Comparison of ENCODE assay signal across 18 mouse cellular contexts in the genomic region with DNA sequence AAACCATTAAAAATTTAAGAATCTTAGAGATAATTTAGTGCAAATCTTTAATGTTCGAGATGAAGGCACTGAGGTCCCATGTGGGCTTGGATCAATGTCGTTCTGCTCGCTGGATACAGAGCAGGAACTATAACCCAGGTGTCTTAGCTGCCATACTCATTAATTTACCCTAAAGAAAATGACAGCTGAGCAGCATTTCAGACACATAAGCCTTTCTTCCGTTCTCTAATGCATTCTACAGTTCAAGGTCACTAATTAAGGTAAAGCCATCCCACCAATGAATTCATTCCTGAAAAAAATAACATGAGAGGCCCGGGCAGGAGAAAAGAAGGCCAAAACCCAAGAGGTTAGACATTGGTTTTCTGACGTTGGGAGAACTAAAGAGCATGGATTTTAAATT.
DNase-seq lines count a peak whose midpoint lies in the region; ATAC-seq lines count a peak whose summit lies in the region.
"Had no signal": no experiment of that assay in that cellular context is flagged by ENCODE, and none has a peak within 500 bp of the region (broad histone marks: within the 10 kb centered on the region; RNA-seq: fewer than 3 reads in every experiment).

No protein-coding gene starts in this region.

- H3K27me3 ChIP-seq in hindbrain, embryonic 12.5 days = no peaks in the 10 kb centered on the region
- no peaks in the 10 kb centered on the region for H3K27me3 ChIP-seq in hindbrain, embryonic 10.5 days (ENCODE audit: insufficient read depth, poor library complexity, severe bottlenecking)
- H3K27me3 ChIP-seq in midbrain, embryonic 13.5 days = no peaks in the 10 kb centered on the region
- no peaks in the 10 kb centered on the region for H3K27me3 ChIP-seq in midbrain, embryonic 16.5 days (ENCODE audit: control insufficient read depth, insufficient read depth, low read depth, low read length)
- H3K27me3 ChIP-seq: embryonic facial prominence, embryonic 13.5 days; forebrain, embryonic 15.5 days; intestine, embryonic 15.5 days had no signal

- peak; percentile 14 for DNase-seq in embryo, embryonic 11 days
- DNase-seq in embryo, embryonic 10.5 days (ENCODE audit: low spot score) = no peak
- DNase-seq in hindbrain, embryonic 10.5 days (ENCODE audit: low spot score) = no peak
- no peak for DNase-seq in B cell, adult 2 months
- DNase-seq: adrenal gland, postnatal 10 days; cerebellum, adult 18-20 months; cerebellum, adult 9-11 months; heart, adult 18-20 months; heart, postnatal 10 days; heart, postnatal 4 days had no signal

- H3K4me2 ChIP-seq in hindbrain, embryonic 12.5 days (replicated peaks) = no peak overlapping the region
- no peak overlapping the region for H3K4me2 ChIP-seq in midbrain, embryonic 13.5 days (replicated peaks)
- no peak overlapping the region for H3K4me2 ChIP-seq in midbrain, embryonic 16.5 days (ENCODE audit: low read length)
- H3K4me2 ChIP-seq: embryonic facial prominence, embryonic 13.5 days; forebrain, embryonic 15.5 days; intestine, embryonic 15.5 days had no signal

- H3K27ac ChIP-seq in hindbrain, embryonic 12.5 days = no peak overlapping the region
- no peak overlapping the region for H3K27ac ChIP-seq in hindbrain, embryonic 10.5 days
- H3K27ac ChIP-seq in midbrain, embryonic 13.5 days = no peak overlapping the region
- H3K27ac ChIP-seq in midbrain, embryonic 16.5 days (ENCODE audit: low read length) = no peak overlapping the region
- H3K27ac ChIP-seq: embryonic facial prominence, embryonic 13.5 days; forebrain, embryonic 15.5 days; heart, embryonic 10.5 days; intestine, embryonic 15.5 days had no signal

- ATAC-seq in hindbrain, embryonic 12.5 days (ENCODE audit: low FRiP score) = peak; percentile 84
- peak; percentile 83 for ATAC-seq in midbrain, embryonic 13.5 days
- no peak for ATAC-seq in midbrain, embryonic 16.5 days
- no peak for ATAC-seq in cerebellum, adult (ENCODE audit: insufficient number of reproducible peaks, low FRiP score, low TSS enrichment)
- ATAC-seq: forebrain, embryonic 15.5 days; intestine, embryonic 15.5 days had no signal

- H3K4me1 ChIP-seq in hindbrain, embryonic 12.5 days = no peaks in the 10 kb centered on the region
- no peaks in the 10 kb centered on the region for H3K4me1 ChIP-seq in hindbrain, embryonic 10.5 days (replicated peaks)
- no peaks in the 10 kb centered on the region for H3K4me1 ChIP-seq in midbrain, embryonic 13.5 days (replicated peaks)
- H3K4me1 ChIP-seq in midbrain, embryonic 16.5 days (ENCODE audit: control insufficient read depth, insufficient read depth, low read length) = no peaks in the 10 kb centered on the region
- H3K4me1 ChIP-seq: embryonic facial prominence, embryonic 13.5 days; forebrain, embryonic 15.5 days; heart, embryonic 10.5 days; intestine, embryonic 15.5 days had no signal

- H3K9me3 ChIP-seq in hindbrain, embryonic 12.5 days (replicated peaks) = no peaks in the 10 kb centered on the region
- no peaks in the 10 kb centered on the region for H3K9me3 ChIP-seq in hindbrain, embryonic 10.5 days
- H3K9me3 ChIP-seq in midbrain, embryonic 13.5 days = no peaks in the 10 kb centered on the region
- no peaks in the 10 kb centered on the region for H3K9me3 ChIP-seq in midbrain, embryonic 16.5 days (replicated peaks; ENCODE audit: control insufficient read depth, low read length, poor library complexity, severe bottlenecking)
- H3K9me3 ChIP-seq: embryonic facial prominence, embryonic 13.5 days; forebrain, embryonic 15.5 days; heart, embryonic 10.5 days; intestine, embryonic 15.5 days had no signal

- no peaks in the 10 kb centered on the region for H3K36me3 ChIP-seq in hindbrain, embryonic 12.5 days
- H3K36me3 ChIP-seq in hindbrain, embryonic 10.5 days = no peaks in the 10 kb centered on the region
- H3K36me3 ChIP-seq in midbrain, embryonic 13.5 days = no peaks in the 10 kb centered on the region
- no peaks in the 10 kb centered on the region for H3K36me3 ChIP-seq in midbrain, embryonic 16.5 days (ENCODE audit: control insufficient read depth, insufficient read depth, low read length)
- H3K36me3 ChIP-seq: embryonic facial prominence, embryonic 13.5 days; forebrain, embryonic 15.5 days; heart, embryonic 10.5 days; intestine, embryonic 15.5 days had no signal

- no peak overlapping the region for H3K4me3 ChIP-seq in hindbrain, embryonic 12.5 days
- no peak overlapping the region for H3K4me3 ChIP-seq in hindbrain, embryonic 10.5 days
- no peak overlapping the region for H3K4me3 ChIP-seq in midbrain, embryonic 13.5 days (replicated peaks)
- H3K4me3 ChIP-seq in midbrain, embryonic 16.5 days (ENCODE audit: low read depth, low read length) = no peak overlapping the region
- H3K4me3 ChIP-seq: embryonic facial prominence, embryonic 13.5 days; forebrain, embryonic 15.5 days; heart, embryonic 10.5 days; intestine, embryonic 15.5 days had no signal

- H3K9ac ChIP-seq in hindbrain, embryonic 12.5 days = no peak overlapping the region
- no peak overlapping the region for H3K9ac ChIP-seq in midbrain, embryonic 13.5 days (replicated peaks)
- no peak overlapping the region for H3K9ac ChIP-seq in midbrain, embryonic 16.5 days (ENCODE audit: low read depth, low read length)
- H3K9ac ChIP-seq: embryonic facial prominence, embryonic 13.5 days; forebrain, embryonic 15.5 days; intestine, embryonic 15.5 days had no signal

- 37% methylated on average over 6 of the region's 6 CpGs for WGBS in hindbrain, embryonic 12.5 days
- 63% methylated on average over 6 of the region's 6 CpGs for WGBS in hindbrain, embryonic 10.5 days
- 34% methylated on average over 6 of the region's 6 CpGs for WGBS in midbrain, embryonic 13.5 days
- 31% methylated on average over 6 of the region's 6 CpGs for WGBS in midbrain, embryonic 16.5 days

Comparison
In these comparisons a context has a peak if more than half of its experiments do, and no peak if none do; other contexts are left out.
1. ATAC-seq: peak in hindbrain, embryonic 12.5 days (single experiment) and midbrain, embryonic 13.5 days (single experiment); none in midbrain, embryonic 16.5 days (single experiment) and cerebellum, adult (single experiment).